Mouse (Mus musculus) heart, adult 2 months (tissue): ENCODE data around the gene Alg14.

Source experiments
- CTCF ChIP-seq: fragments of 200-600 bp; IDR thresholded peaks from 2 replicates; pipeline ENCODE4 v1.8.1; 2022; ENCODE audit warnings: antibody characterized with exemption, mild to moderate bottlenecking, moderate library complexity
- POLR2A ChIP-seq: fragments of 200-500 bp; IDR thresholded peaks from 2 replicates; pipeline ENCODE4 v1.6.1; 2011; ENCODE audit warnings: mild to moderate bottlenecking, low read depth, low read length, control low read depth; ENCODE audit not compliant: insufficient read depth

- TF ChIP-seq CTCF, result no peak
- no peak for TF ChIP-seq POLR2A
Observed at GRCm38 (mm10) chr3:121314149-121314548, 22.6 kb downstream of the Alg14 start.
